Mouse (Mus musculus): ENCODE results near the gene Tmem189. TPM values are rescaled to one million over a fixed set of nuclear protein-coding genes. Genes with fewer than 3 reads are reported as not detected.

Tmem189 gene
- polyA plus RNA-seq, 1 experiment = 288 TPM

DNA sequence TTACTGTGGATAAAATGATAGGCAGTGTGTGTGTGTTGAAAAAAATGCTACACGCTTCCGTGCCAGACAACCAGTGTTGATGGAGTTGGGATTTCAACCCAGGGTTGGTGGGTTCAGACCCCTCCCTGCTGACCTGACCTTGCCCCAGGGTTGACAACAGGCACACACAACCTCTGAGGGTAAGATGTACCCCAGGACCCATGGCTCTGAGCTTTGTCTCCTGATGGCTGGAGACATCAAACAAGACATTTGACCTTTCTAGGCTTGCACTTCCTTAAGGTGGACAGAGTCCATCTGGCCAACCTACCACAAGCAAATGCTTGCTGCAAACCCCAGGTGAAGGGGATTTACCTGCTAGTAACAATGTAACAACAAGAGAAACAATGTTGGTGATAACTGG is 3.9 kb upstream of the Tmem189 start:
- TF ChIP-seq POLR2A (IDR thresholded peaks at IDR 0.05; ENCODE audit: low read depth, low read length) = no peak
- no peak for TF ChIP-seq CTCF (conservative IDR thresholded peaks at IDR 0.05; ENCODE audit: insufficient read depth, insufficient read length, low read depth, low read length)
- no peaks in the 10 kb centered on the region for H3K27me3 ChIP-seq (replicated peaks; ENCODE audit: control insufficient read depth, insufficient read depth, low read length)
- H3K27ac ChIP-seq (ENCODE audit: insufficient read depth, low read depth, low read length) = no peak overlapping the region
- no peak overlapping the region for H3K4me3 ChIP-seq (ENCODE audit: insufficient read depth, low read depth, low read length)
- H3K4me1 ChIP-seq (ENCODE audit: control insufficient read depth, insufficient read depth, low read length) = peaks cover 13% of the 10 kb centered on the region; the same call in 1 of the 2 replicates
- no peak for DNase-seq
- WGBS = 97% methylated on average over 2 of the region's 2 CpGs
- no peaks in the 10 kb centered on the region for H3K36me3 ChIP-seq (ENCODE audit: control insufficient read depth, insufficient read depth, low read length)

DNA sequence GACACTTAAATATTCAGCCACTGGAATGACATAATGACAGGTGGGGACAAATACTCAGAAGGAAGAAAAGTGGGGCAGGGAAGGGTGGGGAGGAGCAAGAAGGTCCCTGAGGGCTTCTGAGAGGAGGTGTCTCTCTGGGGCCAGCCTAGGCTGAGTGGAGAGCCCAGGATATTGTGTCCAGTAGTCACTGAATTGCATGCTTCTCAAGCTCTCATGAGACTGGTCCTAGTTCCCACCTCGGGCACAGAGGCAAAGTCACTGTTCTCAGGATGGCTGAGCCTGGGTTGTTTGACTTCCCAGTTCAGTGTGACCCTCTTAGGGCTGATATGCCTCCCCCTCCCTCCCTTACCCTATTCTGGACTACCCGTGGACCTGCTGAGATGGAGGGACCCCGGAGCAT is 3.2 kb upstream of the Tmem189 start:
- H3K27me3 ChIP-seq (replicated peaks; ENCODE audit: control insufficient read depth, insufficient read depth, low read length) = no peaks in the 10 kb centered on the region
- TF ChIP-seq CTCF (conservative IDR thresholded peaks at IDR 0.05; ENCODE audit: insufficient read depth, insufficient read length, low read depth, low read length) (no peak), POLR2A (IDR thresholded peaks at IDR 0.05; ENCODE audit: low read depth, low read length) (no peak)
- no peak overlapping the region for H3K4me3 ChIP-seq (ENCODE audit: insufficient read depth, low read depth, low read length)
- DNase-seq = no peak
- WGBS = 77% methylated on average over 3 of the region's 3 CpGs
- peaks cover 9% of the 10 kb centered on the region; the same call in 1 of the 2 replicates for H3K4me1 ChIP-seq (ENCODE audit: control insufficient read depth, insufficient read depth, low read length)
- no peak overlapping the region for H3K27ac ChIP-seq (ENCODE audit: insufficient read depth, low read depth, low read length)
- no peaks in the 10 kb centered on the region for H3K36me3 ChIP-seq (ENCODE audit: control insufficient read depth, insufficient read depth, low read length)

DNA sequence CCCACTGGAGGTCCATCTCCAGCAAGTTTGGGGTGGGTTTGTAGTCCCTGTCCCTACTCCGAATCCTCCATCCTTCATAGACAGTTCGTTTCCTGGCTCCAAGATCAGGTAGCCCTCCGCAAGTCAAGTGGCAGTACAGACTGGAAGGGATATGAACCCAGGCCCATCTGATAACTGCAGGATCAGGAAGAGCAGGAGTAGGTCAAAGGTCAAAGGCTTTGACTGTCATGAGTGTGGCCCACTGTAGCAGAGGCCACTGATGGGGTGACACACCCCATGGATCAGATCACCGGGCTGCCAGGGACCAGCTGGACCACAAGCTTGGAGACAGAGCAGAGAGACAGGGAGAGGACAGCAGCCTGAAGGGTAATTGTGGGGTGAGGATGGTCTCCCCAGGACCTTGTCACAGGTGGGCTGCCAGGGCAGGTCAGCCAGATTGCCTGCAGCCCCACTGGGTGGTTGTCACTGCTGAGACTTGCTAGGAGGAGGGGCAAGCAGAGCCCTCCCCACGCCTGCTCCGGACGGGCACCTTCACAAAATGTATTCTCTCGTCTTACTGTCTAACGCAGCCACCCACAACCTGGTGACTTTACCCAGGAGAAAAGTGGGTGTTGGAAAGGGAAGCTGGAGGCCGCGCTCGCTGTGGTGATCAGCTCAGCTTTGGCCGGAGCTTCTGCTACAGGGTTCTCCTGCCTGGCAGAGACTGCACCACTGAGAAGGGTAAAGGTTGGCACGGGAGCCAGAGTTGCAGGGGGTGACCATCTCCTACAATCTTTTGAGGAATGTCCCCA is 2.4 kb upstream of the Tmem189 start:
- Histone ChIP-seq H3K4me3 (ENCODE audit: insufficient read depth, low read depth, low read length) (peak overlapping the region; percentile 53; the same call in 1 of the 2 replicates), H3K27ac (ENCODE audit: insufficient read depth, low read depth, low read length) (no peak overlapping the region)
- TF ChIP-seq POLR2A (IDR thresholded peaks at IDR 0.05; ENCODE audit: low read depth, low read length) (no peak), CTCF (conservative IDR thresholded peaks at IDR 0.05; ENCODE audit: insufficient read depth, insufficient read length, low read depth, low read length) (no peak)

DNA sequence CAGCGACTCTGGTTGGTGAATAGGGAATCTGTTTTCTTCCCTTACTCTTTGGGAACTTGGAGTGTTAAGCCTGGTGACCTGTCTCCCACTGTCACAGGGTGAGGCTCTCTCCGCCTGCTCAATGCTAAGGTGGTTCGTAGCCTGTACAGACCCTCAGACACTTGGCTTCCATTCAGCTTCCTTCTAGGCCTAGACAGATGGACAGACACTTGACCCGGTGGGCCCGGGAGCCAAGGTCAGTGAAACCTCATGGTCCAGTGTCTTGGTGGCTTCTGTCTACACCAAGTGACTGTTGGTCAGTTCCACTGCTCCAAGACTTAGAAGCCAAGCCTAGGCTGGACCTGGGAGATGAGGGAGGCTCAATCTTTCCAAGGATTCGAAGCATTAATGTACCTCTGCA is 1.8 kb upstream of the Tmem189 start:
- H3K4me3 ChIP-seq (ENCODE audit: insufficient read depth, low read depth, low read length) = peak overlapping the region; percentile 53
- no peak for TF ChIP-seq CTCF (conservative IDR thresholded peaks at IDR 0.05; ENCODE audit: insufficient read depth, insufficient read length, low read depth, low read length)
- no peak for TF ChIP-seq POLR2A (IDR thresholded peaks at IDR 0.05; ENCODE audit: low read depth, low read length)
- H3K27ac ChIP-seq (ENCODE audit: insufficient read depth, low read depth, low read length) = no peak overlapping the region
- H3K4me1 ChIP-seq (ENCODE audit: control insufficient read depth, insufficient read depth, low read length) = peaks cover 9% of the 10 kb centered on the region; the same call in 1 of the 2 replicates
- WGBS = 79% methylated on average over 6 of the region's 6 CpGs
- no peaks in the 10 kb centered on the region for H3K36me3 ChIP-seq (ENCODE audit: control insufficient read depth, insufficient read depth, low read length)
- no peaks in the 10 kb centered on the region for H3K27me3 ChIP-seq (replicated peaks; ENCODE audit: control insufficient read depth, insufficient read depth, low read length)
- peak; percentile 34 for DNase-seq

More for the DNA sequence above, 2.4 kb upstream of the Tmem189 start:
- 75% methylated on average over 14 of the region's 14 CpGs for WGBS
- DNase-seq = peak; percentile 32
- H3K27me3 ChIP-seq (replicated peaks; ENCODE audit: control insufficient read depth, insufficient read depth, low read length) = no peaks in the 10 kb centered on the region
- H3K36me3 ChIP-seq (ENCODE audit: control insufficient read depth, insufficient read depth, low read length) = no peaks in the 10 kb centered on the region
- peaks cover 9% of the 10 kb centered on the region; the same call in 1 of the 2 replicates for H3K4me1 ChIP-seq (ENCODE audit: control insufficient read depth, insufficient read depth, low read length)

DNA sequence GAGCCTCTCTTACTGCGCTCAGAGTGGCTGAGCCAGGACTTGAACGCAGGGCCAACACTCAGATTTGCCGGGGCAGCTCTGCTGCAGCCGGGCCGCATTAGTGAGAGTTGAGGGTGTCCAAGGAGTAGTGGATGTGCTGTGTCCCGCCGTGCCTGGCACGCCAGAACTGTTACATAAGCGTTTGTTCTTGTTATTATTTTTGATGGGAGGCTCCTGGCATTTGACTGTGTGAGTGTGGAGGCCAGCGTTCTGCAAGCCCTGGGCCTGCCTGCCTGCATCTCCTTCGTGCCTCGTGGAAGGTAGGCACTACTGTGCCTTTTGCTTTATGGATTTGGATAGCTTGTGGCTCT is 1.3 kb upstream of the Tmem189 start:
- peak; percentile 78 for DNase-seq
- H3K4me1 ChIP-seq (ENCODE audit: control insufficient read depth, insufficient read depth, low read length) = peaks cover 9% of the 10 kb centered on the region; the same call in 1 of the 2 replicates
- 48% methylated on average over 12 of the region's 12 CpGs for WGBS
- H3K27me3 ChIP-seq (replicated peaks; ENCODE audit: control insufficient read depth, insufficient read depth, low read length) = no peaks in the 10 kb centered on the region
- H3K27ac ChIP-seq (ENCODE audit: insufficient read depth, low read depth, low read length) = peak overlapping the region; percentile 19
- H3K36me3 ChIP-seq (ENCODE audit: control insufficient read depth, insufficient read depth, low read length) = no peaks in the 10 kb centered on the region
- TF ChIP-seq CTCF (conservative IDR thresholded peaks at IDR 0.05; ENCODE audit: insufficient read depth, insufficient read length, low read depth, low read length) (no peak), POLR2A (IDR thresholded peaks at IDR 0.05; ENCODE audit: low read depth, low read length) (no peak)
- peak overlapping the region; percentile 53 for H3K4me3 ChIP-seq (ENCODE audit: insufficient read depth, low read depth, low read length)

DNA sequence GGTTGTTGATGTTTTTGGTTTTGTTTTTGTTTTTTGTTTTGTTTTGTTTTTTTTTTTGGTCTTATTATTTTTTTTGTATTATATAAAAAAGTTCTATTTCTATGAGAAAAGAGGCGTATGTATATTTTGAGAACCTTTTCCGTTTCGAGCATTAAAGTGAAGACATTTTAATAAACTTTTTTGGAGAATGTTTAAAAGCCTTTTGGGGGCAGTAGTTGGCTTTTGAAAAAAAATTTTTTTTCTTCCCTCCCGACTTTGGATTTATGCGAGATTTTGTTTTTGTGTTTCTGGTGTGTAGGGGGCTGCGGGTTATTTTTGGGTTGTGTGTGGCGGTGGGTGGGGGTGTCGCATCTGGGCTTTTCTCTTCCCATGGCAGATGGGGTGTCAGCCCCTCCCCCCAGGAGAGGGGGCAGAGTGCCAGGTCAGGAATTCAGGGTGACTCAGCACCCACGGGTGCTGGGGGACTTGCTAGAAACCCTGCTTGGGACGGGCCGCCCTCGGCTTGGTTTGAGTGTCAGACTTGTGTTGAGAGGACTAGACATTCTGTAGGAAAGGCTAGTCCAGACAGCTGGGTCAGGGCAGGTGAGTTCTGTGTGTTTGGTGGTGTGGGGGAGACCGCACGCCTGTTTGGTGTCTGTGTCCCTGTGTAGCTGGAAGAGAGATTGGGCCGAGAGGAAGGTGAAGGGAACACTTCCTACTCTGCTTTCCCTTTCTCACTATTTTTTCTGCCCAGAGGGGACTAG is 768 bp upstream of the Tmem189 start:
- H3K4me3 ChIP-seq (ENCODE audit: insufficient read depth, low read depth, low read length) = peak overlapping the region; percentile 89
- TF ChIP-seq POLR2A (IDR thresholded peaks at IDR 0.05; ENCODE audit: low read depth, low read length) (no peak), CTCF (conservative IDR thresholded peaks at IDR 0.05; ENCODE audit: insufficient read depth, insufficient read length, low read depth, low read length) (no peak)
- peak; percentile 57 for DNase-seq
- H3K4me1 ChIP-seq (ENCODE audit: control insufficient read depth, insufficient read depth, low read length) = peaks cover 9% of the 10 kb centered on the region; the same call in 1 of the 2 replicates
- H3K27me3 ChIP-seq (replicated peaks; ENCODE audit: control insufficient read depth, insufficient read depth, low read length) = no peaks in the 10 kb centered on the region
- peak overlapping the region; percentile 19 for H3K27ac ChIP-seq (ENCODE audit: insufficient read depth, low read depth, low read length)
- H3K36me3 ChIP-seq (ENCODE audit: control insufficient read depth, insufficient read depth, low read length) = no peaks in the 10 kb centered on the region
- 40% methylated on average over 15 of the region's 15 CpGs for WGBS

Data from kidney, adult 2 months (tissue).